Mouse (Mus musculus): Measurements from ENCODE around the gene Wdr82.

- TF ChIP-seq CTCF (IDR thresholded peaks at IDR 0.05; ENCODE audit: borderline replicate concordance, insufficient read depth, low read depth, low read length) (no peak), POLR2A (IDR thresholded peaks at IDR 0.05; ENCODE audit: borderline replicate concordance, insufficient read depth, low read length) (no peak)
Observed at GRCm38 (mm10) chr9:106235194-106235830, 64.6 kb downstream of the Wdr82 start.
